Mouse (Mus musculus): Measurements from ENCODE around the gene Jag1. TPM values are rescaled to one million over a fixed set of nuclear protein-coding genes. Genes with fewer than 3 reads are reported as not detected.

Jag1 gene
- not detected in 2 replicates for total RNA-seq (2012; rRNA removed)
- polyA plus RNA-seq (2012; ENCODE audit: insufficient read depth in 1 of 2, insufficient read length in 2 of 2, low read depth in 1 of 2, low replicate concordance in 2 of 2, missing spikeins in 1 of 2): under 1 TPM in 1 of 2 experiments, not detected in 1; 0.42 TPM

DNA sequence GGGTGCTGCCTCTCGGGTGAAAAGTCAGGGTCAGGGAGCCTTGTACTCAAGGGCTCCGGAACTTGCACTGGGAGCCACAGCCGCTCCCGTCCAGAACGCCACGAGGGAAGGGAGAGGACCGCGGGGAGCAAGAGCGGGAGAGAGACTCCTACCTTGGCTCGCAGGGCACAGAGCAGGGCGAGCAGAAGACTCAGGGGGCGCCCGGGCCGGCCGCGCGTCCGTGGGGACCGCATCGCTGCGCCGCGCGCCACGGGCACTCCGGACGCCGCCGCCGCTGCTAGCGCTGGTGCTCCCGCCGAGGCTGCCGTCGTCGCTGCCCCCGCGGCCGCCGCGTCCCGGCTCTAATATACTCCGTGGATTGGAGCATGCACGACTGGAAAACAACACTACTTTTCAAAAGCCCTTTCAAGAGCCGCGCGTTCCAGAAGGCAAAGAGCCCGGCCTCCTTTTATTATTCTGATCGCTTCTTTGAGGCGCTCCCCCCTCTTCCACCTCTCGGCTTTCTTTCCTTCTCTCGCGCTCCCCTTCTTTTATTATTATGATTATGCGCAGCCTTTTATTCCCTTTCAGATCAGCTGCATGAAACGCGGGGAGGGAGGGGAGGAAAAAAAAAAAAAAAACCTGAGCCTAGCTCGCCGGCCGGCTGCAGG lies at the start of gene Jag1:
Gene Jag1 (minus strand): TSS at position 620 of the 650 bp plus-strand sequence.
- no peak within 1 kb of the TSS for H3K4me3 ChIP-seq (ENCODE audit: control insufficient read depth in 1 of 2, insufficient read depth in 1 of 2, low read depth in 2 of 2, low read length in 2 of 2)
- no peaks in the 10 kb centered on the region for H3K4me1 ChIP-seq (ENCODE audit: control insufficient read depth in 1 of 2, insufficient read depth in 2 of 2, low read length in 2 of 2)
- no peaks in the 10 kb centered on the region for H3K27me3 ChIP-seq (ENCODE audit: control insufficient read depth in 1 of 2, insufficient read depth in 2 of 2, low read length in 2 of 2)
- no peaks in the 10 kb centered on the region for H3K36me3 ChIP-seq (ENCODE audit: control insufficient read depth in 1 of 2, insufficient read depth in 2 of 2, low read length in 2 of 2)
- H3K27ac ChIP-seq (ENCODE audit: control insufficient read depth, low read depth, low read length): no peak within 1 kb of the TSS
- H3K9me3 ChIP-seq (replicated peaks; ENCODE audit: insufficient read depth, low read length): no peaks in the 10 kb centered on the region
- no peak for DNase-seq (ENCODE audit: low read depth, low spot score)
- H3K9ac ChIP-seq (ENCODE audit: control insufficient read depth, low read depth, low read length, poor library complexity, severe bottlenecking): no peak within 1 kb of the TSS
- no peaks in the 10 kb centered on the region for H3K79me2 ChIP-seq (ENCODE audit: control insufficient read depth, insufficient read depth, low read length, poor library complexity)
- no peak for TF ChIP-seq ZMIZ1 (IDR thresholded peaks at IDR 0.05; ENCODE audit: low read depth, low read length)
- TF ChIP-seq HCFC1 (IDR thresholded peaks at IDR 0.05; ENCODE audit: low read depth, low read length): no peak
- TF ChIP-seq ETS1 (IDR thresholded peaks at IDR 0.05; ENCODE audit: low read depth, low read length): no peak
- no peak for TF ChIP-seq ZNF384 (IDR thresholded peaks at IDR 0.05; ENCODE audit: low read depth, low read length)
- TF ChIP-seq EP300 (IDR thresholded peaks at IDR 0.05; ENCODE audit: low read depth in 1 of 2, low read length in 2 of 2): no peak
- no peak for TF ChIP-seq MXI1 (IDR thresholded peaks at IDR 0.05; ENCODE audit: low read depth, low read length)
- TF ChIP-seq MAZ (IDR thresholded peaks at IDR 0.05; ENCODE audit: low read depth, low read length): no peak
- TF ChIP-seq SMC3 (IDR thresholded peaks at IDR 0.05; ENCODE audit: low read depth, low read length): no peak
- TF ChIP-seq POLR2AphosphoS5 (IDR thresholded peaks at IDR 0.05; ENCODE audit: borderline replicate concordance, low read depth, low read length): no peak
- TF ChIP-seq CHD2 (IDR thresholded peaks at IDR 0.05; ENCODE audit: low read length): no peak
- no peak for TF ChIP-seq JUND (IDR thresholded peaks at IDR 0.05; ENCODE audit: low read depth, low read length)
- TF ChIP-seq ZC3H11A (IDR thresholded peaks at IDR 0.05; ENCODE audit: low read depth, low read length): no peak
- TF ChIP-seq RCOR1 (IDR thresholded peaks at IDR 0.05; ENCODE audit: low read depth, low read length): no peak
- TF ChIP-seq E2F4 (IDR thresholded peaks at IDR 0.05; ENCODE audit: borderline replicate concordance, low read depth, low read length): no peak
- TF ChIP-seq NELFE (IDR thresholded peaks at IDR 0.05; ENCODE audit: low read depth, low read length): no peak
- TF ChIP-seq TCF12 (IDR thresholded peaks at IDR 0.05; ENCODE audit: low read depth, low read length): no peak
- no peak for TF ChIP-seq MYB (IDR thresholded peaks at IDR 0.05; ENCODE audit: low read depth, low read length)
- TF ChIP-seq NRF1 (IDR thresholded peaks at IDR 0.05; ENCODE audit: insufficient read depth, low read depth, low read length, poor library complexity, severe bottlenecking): no peak
- TF ChIP-seq MAX (IDR thresholded peaks at IDR 0.05; ENCODE audit: low read length): no peak
- no peak for TF ChIP-seq MAFK (IDR thresholded peaks at IDR 0.05; ENCODE audit: borderline replicate concordance, low read depth, low read length)

GRCm38 (mm10) chr2:137156018-137156417 lies 39.6 kb upstream of the Jag1 start:
- DNase-seq (ENCODE audit: low read depth, low spot score): no peak
- Histone ChIP-seq H3K36me3 (ENCODE audit: control insufficient read depth in 1 of 2, insufficient read depth in 2 of 2, low read length in 2 of 2) (no peaks in the 10 kb centered on the region), H3K9ac (ENCODE audit: control insufficient read depth, low read depth, low read length, poor library complexity, severe bottlenecking) (no peak overlapping the region), H3K27ac (ENCODE audit: control insufficient read depth, low read depth, low read length) (no peak overlapping the region), H3K4me3 (ENCODE audit: control insufficient read depth in 1 of 2, insufficient read depth in 1 of 2, low read depth in 2 of 2, low read length in 2 of 2) (no peak overlapping the region), H3K79me2 (ENCODE audit: control insufficient read depth, insufficient read depth, low read length, poor library complexity) (no peaks in the 10 kb centered on the region), H3K9me3 (replicated peaks; ENCODE audit: insufficient read depth, low read length) (no peaks in the 10 kb centered on the region), H3K4me1 (ENCODE audit: control insufficient read depth in 1 of 2, insufficient read depth in 2 of 2, low read length in 2 of 2) (no peaks in the 10 kb centered on the region), H3K27me3 (ENCODE audit: control insufficient read depth in 1 of 2, insufficient read depth in 2 of 2, low read length in 2 of 2) (no peaks in the 10 kb centered on the region)
- TF ChIP-seq TAL1 (IDR thresholded peaks at IDR 0.05; ENCODE audit: low read length): no peak
- TF ChIP-seq RAD21 (IDR thresholded peaks at IDR 0.05; ENCODE audit: low read depth, low read length): no peak
- no peak for TF ChIP-seq MYB (IDR thresholded peaks at IDR 0.05; ENCODE audit: low read depth, low read length)
- TF ChIP-seq POLR2AphosphoS5 (IDR thresholded peaks at IDR 0.05; ENCODE audit: borderline replicate concordance, low read depth, low read length): no peak
- TF ChIP-seq POLR2A (IDR thresholded peaks at IDR 0.05; ENCODE audit: control insufficient read depth in 1 of 2, insufficient read depth in 1 of 2, low read depth in 1 of 2, low read length in 2 of 2, poor library complexity in 1 of 2): no peak
- no peak for TF ChIP-seq MXI1 (IDR thresholded peaks at IDR 0.05; ENCODE audit: low read depth, low read length)
- TF ChIP-seq USF1 (IDR thresholded peaks at IDR 0.05; ENCODE audit: low read depth, low read length): no peak
- no peak for TF ChIP-seq ZC3H11A (IDR thresholded peaks at IDR 0.05; ENCODE audit: low read depth, low read length)
- TF ChIP-seq ZMIZ1 (IDR thresholded peaks at IDR 0.05; ENCODE audit: low read depth, low read length): no peak
- no peak for TF ChIP-seq JUND (IDR thresholded peaks at IDR 0.05; ENCODE audit: low read depth, low read length)
